Mouse (Mus musculus) lung, adult 2 months (tissue): ENCODE results near the gene Enpp7. TPM values are rescaled to one million over a fixed set of nuclear protein-coding genes. Genes with fewer than 3 reads are reported as not detected.

Experiments used
- DNase-seq: peaks from one replicate; pipeline ENCODE4 v3.0.0; 2022
- H3K4me1 ChIP-seq: fragments of 200-500 bp; 2 replicates; pipeline ENCODE4 v1.6.1; 2011; ENCODE audit warnings: low read length; ENCODE audit not compliant: control insufficient read depth, insufficient read depth
- H3K4me3 ChIP-seq: fragments of 200-500 bp; replicated peaks from 2 replicates; pipeline ENCODE3; 2011; ENCODE audit warnings: low read depth, mild to moderate bottlenecking, control low read depth, low read length; ENCODE audit errors: extremely low read depth
- CTCF ChIP-seq: fragments of 200-500 bp; IDR thresholded peaks from 2 replicates; pipeline ENCODE4 v1.5.1; 2011; ENCODE audit warnings: mild to moderate bottlenecking, low read length, control low read depth; ENCODE audit not compliant: insufficient read depth
- POLR2A ChIP-seq: fragments of 200-500 bp; IDR thresholded peaks from 2 replicates; pipeline ENCODE4 v1.6.1; 2011; ENCODE audit warnings: low read depth, mild to moderate bottlenecking, control low read depth, low read length, borderline replicate concordance; ENCODE audit errors: extremely low read depth
- WGBS: fragments of 180-500 bp; shearing (Covaris S2); methylation state at CpG from one replicate; pipeline ENCODE4 v1.1.7; 2018; 5-methylcytosine and 5-hydroxymethylcytosine counted together
- polyA plus RNA-seq: library from polyadenylated mRNA; depleted of rRNA; stranded (reverse); fragments of >200 nt; gene quantifications from 2 replicates; pipeline ENCODE4 v1.2.3, GENCODE M21; 2012

The Enpp7 gene
- polyA plus RNA-seq, 1 experiment = 0.13 TPM

- DNase-seq = no peak
- Histone ChIP-seq H3K4me3 (no peak overlapping the region), H3K4me1 (peaks cover 3% of the 10 kb centered on the region; the same call in 1 of the 2 replicates)
- 44% methylated on average over 18 of the region's 18 CpGs for WGBS
- TF ChIP-seq POLR2A = no peak
- no peak for TF ChIP-seq CTCF
These were observed 15.3 kb upstream of the Enpp7 start for GRCm38 (mm10) chr11:118972431-118973377.

GRCm38 (mm10) chr11:118974340-118974739, 13.6 kb upstream of the Enpp7 start:
- WGBS = 78% methylated on average over 7 of the region's 7 CpGs
- peaks cover 3% of the 10 kb centered on the region; the same call in 1 of the 2 replicates for H3K4me1 ChIP-seq
- no peak for TF ChIP-seq CTCF
- no peak for TF ChIP-seq POLR2A
- DNase-seq = no peak
- no peak overlapping the region for H3K4me3 ChIP-seq

GRCm38 (mm10) chr11:118975427-118975826, 12.6 kb upstream of the Enpp7 start:
- peaks cover 3% of the 10 kb centered on the region; the same call in 1 of the 2 replicates for H3K4me1 ChIP-seq
- DNase-seq = peak; percentile 50
- H3K4me3 ChIP-seq = no peak overlapping the region
- WGBS = 2% methylated on average over 10 of the region's 10 CpGs
- peak; percentile 77 for TF ChIP-seq CTCF
- no peak for TF ChIP-seq POLR2A

- TF ChIP-seq POLR2A (no peak), CTCF (no peak)
- Histone ChIP-seq H3K4me1 (peaks cover 3% of the 10 kb centered on the region; the same call in 1 of the 2 replicates), H3K4me3 (no peak overlapping the region)
- no peak for DNase-seq
- WGBS = 13% methylated on average over 12 of the region's 12 CpGs
These were observed 12.1 kb upstream of the Enpp7 start for GRCm38 (mm10) chr11:118975917-118976316.

- WGBS = 71% methylated on average over 2 of the region's 2 CpGs
- no peak overlapping the region for H3K4me3 ChIP-seq
- TF ChIP-seq CTCF (no peak), POLR2A (no peak)
- H3K4me1 ChIP-seq = peaks cover 3% of the 10 kb centered on the region; the same call in 1 of the 2 replicates
- no peak for DNase-seq
These were observed 7.6 kb upstream of the Enpp7 start for GRCm38 (mm10) chr11:118980388-118980787.

- DNase-seq = no peak
- 48% methylated on average over 18 of the region's 18 CpGs for WGBS
- Histone ChIP-seq H3K4me3 (no peak overlapping the region), H3K4me1 (no peaks in the 10 kb centered on the region)
- no peak for TF ChIP-seq POLR2A
- no peak for TF ChIP-seq CTCF
These were observed 6.8 kb upstream of the Enpp7 start for GRCm38 (mm10) chr11:118981012-118981776.

- no peak for TF ChIP-seq POLR2A
- TF ChIP-seq CTCF = no peak
- 62% methylated on average over 12 of the region's 12 CpGs for whole genome bisulfite sequencing
- DNase-seq = no peak
- H3K4me3 ChIP-seq = no peak overlapping the region
- no peaks in the 10 kb centered on the region for H3K4me1 ChIP-seq
These were observed 5.3 kb upstream of the Enpp7 start for GRCm38 (mm10) chr11:118982593-118983113.

- 59% methylated on average over 5 of the region's 5 CpGs for WGBS
- no peaks in the 10 kb centered on the region for H3K4me1 ChIP-seq
These were observed 2.4 kb upstream of the Enpp7 start for GRCm38 (mm10) chr11:118985571-118985970.

GRCm38 (mm10) chr11:118992781-118993180, 4.8 kb downstream of the Enpp7 start:
- H3K4me3 ChIP-seq = no peak overlapping the region
- DNase-seq = no peak
- 49% methylated on average over 3 of the region's 3 CpGs for WGBS

More at GRCm38 (mm10) chr11:118985571-118985970, 2.4 kb upstream of the Enpp7 start:
- DNase-seq = no peak
- no peak for TF ChIP-seq CTCF
- TF ChIP-seq POLR2A = no peak
- H3K4me3 ChIP-seq = no peak overlapping the region

GRCm38 (mm10) chr11:118995448-118995847, 7.5 kb downstream of the Enpp7 start:
- WGBS = 33% methylated on average over 4 of the region's 4 CpGs

More at GRCm38 (mm10) chr11:118992781-118993180, 4.8 kb downstream of the Enpp7 start:
- TF ChIP-seq CTCF (no peak), POLR2A (no peak)
- no peaks in the 10 kb centered on the region for H3K4me1 ChIP-seq

More at GRCm38 (mm10) chr11:118995448-118995847, 7.5 kb downstream of the Enpp7 start:
- no peak for TF ChIP-seq CTCF
- no peak for TF ChIP-seq POLR2A
- Histone ChIP-seq H3K4me1 (peaks cover 5% of the 10 kb centered on the region; the same call in 1 of the 2 replicates), H3K4me3 (no peak overlapping the region)
- no peak for DNase-seq
